Mouse (Mus musculus) hindbrain, embryonic 10.5 days (tissue): ENCODE results near the gene Oxld1. TPM values are rescaled to one million over a fixed set of nuclear protein-coding genes. Genes with fewer than 3 reads are reported as not detected.
A peak's percentile ranks its signal among the peaks of the same experiment; 100 is the strongest.

Experiments
- DNase-seq: peaks from one replicate; pipeline ENCODE4 v3.0.0-alpha.2; 2017; ENCODE audit warnings: low spot score
- H3K27ac ChIP-seq: fragments of 300-500 bp; sonication (generic); 2 replicates; pipeline ENCODE4 v1.5.1; 2016; ENCODE audit warnings: mild to moderate bottlenecking, moderate library complexity
- H3K27me3 ChIP-seq: fragments of 300-500 bp; sonication (generic); 2 replicates; pipeline ENCODE4 v1.6.1; 2016; ENCODE audit warnings: mild to moderate bottlenecking; ENCODE audit not compliant: poor library complexity, insufficient read depth, severe bottlenecking
- H3K36me3 ChIP-seq: fragments of 300-500 bp; sonication (generic); 2 replicates; pipeline ENCODE4 v1.6.1; 2016; ENCODE audit warnings: mild to moderate bottlenecking, moderate library complexity
- H3K4me1 ChIP-seq: fragments of 300-500 bp; sonication (generic); replicated peaks from 2 replicates; pipeline ENCODE4 v1.6.1; 2016; ENCODE audit warnings: mild to moderate bottlenecking
- H3K4me3 ChIP-seq: fragments of 300-500 bp; sonication (generic); 2 replicates; pipeline ENCODE4 v1.5.1; 2016; ENCODE audit warnings: mild to moderate bottlenecking, moderate library complexity
- H3K9me3 ChIP-seq: fragments of 300-500 bp; sonication (generic); 2 replicates; pipeline ENCODE4 v1.6.1; 2016; ENCODE audit warnings: mild to moderate bottlenecking, moderate library complexity
- WGBS: fragments of 180-500 bp; shearing (Covaris S2); methylation state at CpG from one replicate; pipeline ENCODE4 v1.1.7; 2016; 5-methylcytosine and 5-hydroxymethylcytosine counted together
- polyA plus RNA-seq: library from polyadenylated mRNA; unstranded; fragments of >200 nt; fragmentation: Nextera tagmentation; extraction: Ambion mirVana; gene quantifications from 2 replicates; pipeline ENCODE4 v1.2.1, GENCODE M21; 2016

Oxld1 gene
- polyA plus RNA-seq, 1 experiment from 2014 or later = 13.2 TPM

DNA sequence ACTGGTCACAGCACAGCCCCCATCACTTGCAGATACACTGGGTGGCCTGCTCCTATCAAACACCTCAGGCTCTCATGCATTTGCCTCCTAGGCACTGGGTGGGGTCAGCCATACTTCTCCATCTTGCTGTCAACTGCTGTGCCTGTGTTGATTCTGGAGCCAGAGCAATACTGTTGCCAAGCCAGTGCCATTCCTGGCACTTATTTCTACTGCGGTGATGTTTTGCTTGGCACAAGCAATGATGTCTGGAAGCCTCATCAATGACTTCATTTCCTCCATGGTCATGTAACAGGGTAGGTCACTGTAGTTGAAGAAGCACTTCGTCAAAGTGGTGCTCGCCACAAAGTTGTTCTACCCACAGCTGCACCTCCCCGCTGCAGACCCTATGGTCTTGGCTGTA, 7.7 kb upstream of the Oxld1 start:
- Histone ChIP-seq H3K27me3 (no peaks in the 10 kb centered on the region), H3K4me1 (peaks cover 26% of the 10 kb centered on the region), H3K27ac (no peak overlapping the region), H3K9me3 (no peaks in the 10 kb centered on the region), H3K4me3 (peak overlapping the region; percentile 94), H3K36me3 (peaks cover 69% of the 10 kb centered on the region)
- WGBS = 91% methylated on average over 4 of the region's 4 CpGs
- no peak for DNase-seq

DNA sequence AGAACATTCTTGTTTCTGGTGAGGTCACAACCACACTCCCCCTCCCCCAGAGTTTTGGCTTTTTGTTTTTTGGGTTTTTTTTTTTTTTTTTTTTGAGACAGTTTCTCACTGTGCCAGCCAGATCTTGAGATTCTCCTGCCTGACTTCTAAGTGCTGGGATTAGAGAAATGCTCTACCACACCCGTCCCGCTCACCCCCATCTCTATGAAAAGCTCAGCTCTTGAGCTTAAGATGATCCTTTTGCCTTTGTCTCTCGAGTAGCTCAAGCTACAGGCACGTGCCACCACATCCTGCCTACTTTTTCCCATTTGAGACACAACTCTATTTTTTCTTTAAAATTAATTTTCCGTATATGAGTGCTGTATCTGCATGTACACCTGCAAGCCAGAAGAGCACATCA, 6.5 kb upstream of the Oxld1 start:
- H3K27ac ChIP-seq = no peak overlapping the region
- H3K4me3 ChIP-seq = no peak overlapping the region
- H3K27me3 ChIP-seq = no peaks in the 10 kb centered on the region
- H3K4me1 ChIP-seq = peaks cover 27% of the 10 kb centered on the region
- no peak for DNase-seq
- H3K36me3 ChIP-seq = peaks cover 68% of the 10 kb centered on the region
- 88% methylated on average over 5 of the region's 5 CpGs for WGBS
- H3K9me3 ChIP-seq = no peaks in the 10 kb centered on the region

DNA sequence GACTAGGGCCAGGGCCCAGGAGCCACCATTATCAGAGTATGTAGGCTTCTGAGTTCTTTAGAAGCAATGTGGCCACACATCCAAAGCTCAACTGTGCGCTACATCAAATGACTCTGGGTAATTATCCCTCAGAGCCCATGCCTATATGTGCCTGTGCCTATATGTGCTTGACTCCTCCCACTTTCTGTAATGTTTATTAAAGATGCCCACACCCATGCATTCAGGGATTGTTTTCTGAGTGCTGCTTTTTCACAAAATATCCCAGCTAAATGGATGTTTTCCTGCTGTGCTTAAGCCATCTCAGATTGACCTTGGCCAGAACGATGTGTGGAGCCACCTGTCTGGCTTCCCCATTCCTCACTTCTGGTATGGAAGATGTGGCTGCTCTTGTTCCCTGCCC, 5.7 kb upstream of the Oxld1 start:
- Histone ChIP-seq H3K9me3 (no peaks in the 10 kb centered on the region), H3K27ac (no peak overlapping the region), H3K27me3 (no peaks in the 10 kb centered on the region), H3K4me1 (peaks cover 32% of the 10 kb centered on the region), H3K36me3 (peaks cover 67% of the 10 kb centered on the region), H3K4me3 (no peak overlapping the region)
- DNase-seq = no peak
- 90% methylated on average over 2 of the region's 2 CpGs for WGBS

DNA sequence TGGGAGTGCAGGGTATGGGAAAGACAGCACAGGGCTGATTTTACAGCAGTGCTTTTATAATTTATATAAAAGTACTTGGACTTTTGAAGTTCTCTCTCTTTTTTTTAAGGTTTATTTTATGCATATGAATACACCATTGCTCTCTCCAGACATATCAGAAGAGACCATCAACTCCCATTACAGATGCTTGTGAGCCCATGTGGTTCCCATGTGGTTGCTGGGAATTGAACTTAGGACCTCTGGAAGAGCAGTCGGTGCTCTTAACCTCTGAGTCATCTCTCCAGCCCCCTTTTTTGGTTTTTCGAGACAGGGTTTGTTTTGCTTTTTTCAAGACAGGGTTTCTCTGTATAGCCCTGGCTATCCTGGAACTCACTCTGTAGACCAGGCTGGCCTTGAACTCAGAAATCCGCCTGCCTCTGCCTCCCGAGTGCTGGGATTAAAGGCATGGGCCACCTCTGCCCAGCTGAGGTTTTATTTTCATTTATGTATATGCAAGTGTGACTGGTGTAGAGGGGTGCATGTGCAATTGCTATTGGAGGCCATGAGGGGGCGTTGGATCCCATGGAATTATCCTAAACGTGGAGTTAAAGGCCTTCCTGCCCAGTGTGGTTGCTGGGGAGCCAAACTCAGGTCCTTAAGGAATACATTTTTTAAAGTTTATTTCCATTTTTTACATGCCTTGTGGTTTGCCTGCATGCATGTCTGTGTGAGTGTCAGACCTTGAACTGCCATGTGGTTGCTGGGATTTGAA, 1.2 kb upstream of the Oxld1 start:
- Histone ChIP-seq H3K36me3 (peaks cover 58% of the 10 kb centered on the region), H3K9me3 (no peaks in the 10 kb centered on the region), H3K27ac (peak overlapping the region; percentile 96; the same call in 1 of the 2 replicates), H3K27me3 (no peaks in the 10 kb centered on the region), H3K4me3 (peak overlapping the region; percentile 88), H3K4me1 (peaks cover 29% of the 10 kb centered on the region)
- no peak for DNase-seq
- 72% methylated on average over 6 of the region's 6 CpGs for WGBS

DNA sequence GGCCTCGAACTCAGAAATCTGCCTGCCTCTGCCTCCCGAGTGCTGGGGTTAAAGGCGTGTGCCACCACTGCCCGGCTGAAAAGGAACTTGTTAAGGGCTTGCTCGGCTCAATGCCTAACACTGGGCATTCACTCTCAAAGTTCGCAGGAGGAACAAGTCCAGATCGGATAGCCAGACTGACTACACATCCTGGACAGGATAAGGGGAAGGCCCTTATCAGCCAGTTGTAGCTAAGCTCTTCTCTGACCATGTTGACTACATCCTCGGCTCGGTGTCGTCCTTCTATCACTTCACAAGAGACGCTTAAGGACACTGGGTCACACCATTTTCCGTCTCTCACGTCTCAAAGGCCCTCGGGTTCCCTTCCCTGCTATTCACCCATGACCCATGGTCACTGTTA, 498 bp downstream of the Oxld1 start:
- WGBS = 40% methylated on average over 14 of the region's 14 CpGs
- Histone ChIP-seq H3K36me3 (peaks cover 41% of the 10 kb centered on the region), H3K4me3 (peak overlapping the region; percentile 88), H3K4me1 (peaks cover 29% of the 10 kb centered on the region), H3K27me3 (no peaks in the 10 kb centered on the region), H3K27ac (peak overlapping the region; percentile 96), H3K9me3 (no peaks in the 10 kb centered on the region)
- DNase-seq = no peak

DNA sequence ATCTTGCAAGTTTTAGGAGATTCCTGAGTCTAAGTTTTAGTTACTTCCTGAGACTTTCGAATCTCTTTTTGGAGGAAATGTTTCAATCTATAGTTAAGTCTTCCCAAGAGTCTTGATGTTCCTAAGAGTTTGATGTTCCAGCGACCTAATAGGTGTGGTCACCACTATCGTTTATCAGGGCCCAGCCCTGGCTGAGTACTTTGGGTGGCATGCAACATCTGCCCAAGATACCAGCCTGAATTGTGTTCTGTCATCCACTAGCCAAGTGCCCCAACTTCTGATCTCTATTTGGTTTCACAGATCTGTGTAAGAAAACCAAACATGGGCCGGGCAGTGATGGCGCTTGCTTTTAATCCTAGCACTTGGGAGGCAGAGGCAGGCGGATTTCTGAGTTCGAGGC, 2.5 kb downstream of the Oxld1 start:
- H3K27ac ChIP-seq = no peak overlapping the region
- no peak for DNase-seq
- peaks cover 29% of the 10 kb centered on the region for H3K4me1 ChIP-seq
- H3K9me3 ChIP-seq = no peaks in the 10 kb centered on the region
- peaks cover 23% of the 10 kb centered on the region for H3K36me3 ChIP-seq
- H3K27me3 ChIP-seq = no peaks in the 10 kb centered on the region
- H3K4me3 ChIP-seq = no peak overlapping the region
- 94% methylated on average over 7 of the region's 7 CpGs for WGBS

DNA sequence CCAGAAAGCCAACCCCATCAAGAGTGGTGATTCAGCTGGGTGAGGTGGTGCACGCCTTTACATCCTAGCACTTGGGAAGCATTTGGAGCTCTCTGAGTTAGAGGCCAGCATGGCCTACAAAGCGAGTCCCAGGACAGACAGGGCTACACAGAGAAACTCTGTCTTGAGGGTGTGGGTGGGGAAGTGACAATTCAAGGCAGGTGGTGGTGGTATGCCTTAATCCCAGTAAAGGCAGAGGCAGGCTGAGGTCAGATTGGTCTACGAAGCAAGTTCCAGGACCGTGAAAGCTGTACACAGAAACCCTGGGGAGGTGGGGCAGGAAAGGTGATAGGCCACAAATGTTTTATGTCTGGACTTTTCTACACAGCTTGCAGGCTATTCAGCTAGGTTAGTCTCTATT, 2.9 kb downstream of the Oxld1 start:
- WGBS = 90% methylated on average over 4 of the region's 4 CpGs

DNA sequence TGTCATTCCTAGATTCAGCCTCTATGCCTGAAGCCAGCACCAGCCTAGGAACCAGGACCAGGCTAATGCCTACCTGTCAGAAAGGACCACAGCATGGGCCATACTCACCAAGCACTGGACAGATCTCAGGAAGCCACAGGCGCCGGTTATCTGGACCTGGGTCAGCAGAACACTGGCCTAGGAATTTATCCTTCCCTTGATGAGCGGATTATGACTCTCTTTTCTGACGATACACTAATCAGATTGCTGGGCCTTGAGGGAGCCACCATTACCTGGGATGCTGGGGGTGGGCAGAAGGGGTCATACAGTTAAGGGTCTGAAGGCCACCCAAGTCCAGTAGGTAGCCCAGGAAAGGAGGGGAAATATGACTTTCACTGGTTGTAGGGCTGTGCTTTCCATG, 4.6 kb downstream of the Oxld1 start, which contains the start of gene Pde6g:
Pde6g (minus strand) TSS at position 195 of the 400 bp plus-strand sequence.
- Histone ChIP-seq H3K4me3 (no peak within 1 kb of the TSS), H3K36me3 (peaks cover 10% of the 10 kb centered on the region; the same call in 1 of the 2 replicates), H3K4me1 (peaks cover 22% of the 10 kb centered on the region), H3K27ac (no peak within 1 kb of the TSS), H3K9me3 (no peaks in the 10 kb centered on the region), H3K27me3 (no peaks in the 10 kb centered on the region)
- DNase-seq = no peak
- 89% methylated on average over 4 of the region's 4 CpGs for WGBS

More for the DNA sequence above, 2.9 kb downstream of the Oxld1 start:
- no peak overlapping the region for H3K4me3 ChIP-seq
- no peaks in the 10 kb centered on the region for H3K9me3 ChIP-seq
- H3K27ac ChIP-seq = no peak overlapping the region
- DNase-seq = no peak
- H3K4me1 ChIP-seq = peaks cover 29% of the 10 kb centered on the region
- H3K36me3 ChIP-seq = peaks cover 19% of the 10 kb centered on the region
- H3K27me3 ChIP-seq = no peaks in the 10 kb centered on the region

DNA sequence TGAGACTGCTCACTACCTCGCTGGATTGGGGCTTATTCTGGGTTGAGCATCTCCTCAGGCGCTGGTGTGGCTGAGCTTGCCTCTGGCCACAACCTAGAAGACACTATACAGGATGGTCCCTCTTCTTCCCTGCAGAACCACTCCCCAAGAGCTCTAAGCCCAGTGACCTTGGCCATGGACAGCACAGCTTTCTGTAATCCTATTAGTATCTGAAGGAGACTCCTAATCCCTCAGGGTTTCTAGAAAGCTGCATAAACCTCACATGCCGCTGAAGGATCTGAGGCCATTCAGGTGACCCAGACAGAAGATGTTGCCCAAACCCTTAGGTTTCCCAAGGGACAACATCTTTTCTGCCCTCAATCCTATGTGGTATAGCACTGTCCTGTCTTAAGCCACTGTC, 5.6 kb downstream of the Oxld1 start:
- 68% methylated on average over 3 of the region's 3 CpGs for WGBS
- Histone ChIP-seq H3K9me3 (no peaks in the 10 kb centered on the region), H3K4me1 (peaks cover 18% of the 10 kb centered on the region), H3K36me3 (peaks cover 10% of the 10 kb centered on the region; the same call in 1 of the 2 replicates), H3K27me3 (no peaks in the 10 kb centered on the region), H3K4me3 (no peak overlapping the region), H3K27ac (no peak overlapping the region)
- DNase-seq = no peak

DNA sequence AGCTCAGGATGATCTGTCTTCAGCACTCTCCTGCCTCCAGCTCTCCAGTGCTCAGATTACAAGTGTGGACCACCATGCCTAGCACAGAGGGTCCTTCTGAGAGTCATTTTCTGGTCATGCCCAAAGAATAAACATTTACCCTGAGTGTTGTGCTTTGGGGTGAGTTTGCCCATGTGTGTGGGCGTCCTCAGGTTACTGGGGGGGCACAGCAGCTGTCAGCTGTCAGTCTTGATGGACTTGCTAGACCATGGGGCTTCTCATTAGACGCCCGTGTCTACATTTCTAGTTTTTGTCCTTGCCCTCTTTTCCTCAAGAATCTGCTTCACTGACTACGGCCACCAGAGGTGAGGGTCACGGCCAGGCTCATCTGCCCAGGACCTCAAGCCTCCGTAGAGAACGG, 10.7 kb downstream of the Oxld1 start:
- Histone ChIP-seq H3K36me3 (no peaks in the 10 kb centered on the region), H3K27me3 (no peaks in the 10 kb centered on the region), H3K9me3 (no peaks in the 10 kb centered on the region), H3K4me1 (peaks cover 11% of the 10 kb centered on the region), H3K27ac (no peak overlapping the region), H3K4me3 (no peak overlapping the region)
- DNase-seq = no peak
- WGBS = 79% methylated on average over 7 of the region's 7 CpGs

DNA sequence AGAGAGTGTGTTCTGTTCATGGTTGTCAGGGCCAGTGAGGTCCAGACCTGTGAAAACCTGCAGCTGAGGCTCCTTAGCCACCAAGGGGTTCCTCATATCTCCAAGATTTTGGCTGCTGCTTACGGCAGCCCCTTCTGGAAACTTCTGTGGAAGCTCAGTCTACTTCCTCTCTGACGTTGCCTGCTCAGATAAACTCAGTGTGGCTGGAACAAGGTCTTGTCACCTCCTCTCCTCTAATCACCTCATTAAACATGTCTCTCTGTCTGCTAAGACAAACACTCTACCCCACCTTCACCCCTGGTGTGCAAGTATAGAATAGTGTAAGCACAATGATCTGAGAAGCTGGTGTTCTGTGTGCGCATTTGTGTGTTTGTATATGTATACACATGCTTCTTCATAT, 12.4 kb downstream of the Oxld1 start:
- Histone ChIP-seq H3K4me3 (no peak overlapping the region), H3K27ac (no peak overlapping the region), H3K4me1 (peaks cover 11% of the 10 kb centered on the region; the same call in 1 of the 2 replicates), H3K36me3 (no peaks in the 10 kb centered on the region), H3K9me3 (no peaks in the 10 kb centered on the region), H3K27me3 (no peaks in the 10 kb centered on the region)
- DNase-seq = no peak
- WGBS = 82% methylated on average over 3 of the region's 3 CpGs

DNA sequence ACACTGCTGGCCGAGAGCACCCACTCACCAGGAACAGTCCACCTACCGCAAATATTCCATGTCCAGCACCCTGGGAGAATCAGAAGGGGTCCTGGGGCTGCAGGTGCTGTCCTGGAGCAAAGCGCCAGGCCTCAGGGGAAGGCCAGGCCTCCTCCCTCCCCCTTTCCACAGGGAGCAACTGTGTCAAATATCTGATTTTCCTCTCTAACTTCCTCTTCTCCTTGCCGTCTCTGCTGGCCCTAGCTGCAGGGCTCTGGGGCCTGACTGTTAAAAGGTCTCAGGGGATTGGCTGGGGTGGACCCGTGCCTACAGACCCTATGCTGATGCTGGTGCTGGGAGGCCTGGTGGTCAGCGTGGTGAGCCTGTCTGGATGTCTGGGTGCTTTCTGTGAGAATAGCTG, 13.8 kb downstream of the Oxld1 start:
- no peak overlapping the region for H3K4me3 ChIP-seq
- no peak for DNase-seq
- 75% methylated on average over 6 of the region's 6 CpGs for WGBS

DNA sequence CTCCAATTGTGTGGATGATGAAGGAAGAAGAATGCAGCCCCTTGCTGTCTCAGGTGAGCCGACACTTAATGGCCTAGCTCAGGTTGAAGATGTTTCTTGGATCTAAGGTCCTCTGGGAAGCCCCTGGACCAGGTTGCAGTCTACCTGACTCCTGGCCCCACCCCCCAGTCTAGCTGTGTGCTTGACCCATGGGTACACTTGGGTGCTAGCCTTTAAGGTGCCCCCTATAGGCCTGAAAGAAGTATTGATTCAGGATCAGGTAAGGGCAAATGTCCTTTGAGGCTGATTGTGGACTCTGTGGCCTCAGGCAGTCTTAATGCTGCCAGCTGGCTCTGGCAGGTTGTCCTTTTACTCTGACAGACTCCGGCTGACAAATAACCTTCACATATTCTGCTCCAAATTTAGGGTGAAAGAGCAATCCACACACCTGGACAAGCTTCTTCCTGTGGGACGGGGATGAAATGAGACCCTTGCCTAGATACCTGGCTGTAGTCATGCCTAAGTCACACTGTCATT, 15.0 kb downstream of the Oxld1 start:
- Histone ChIP-seq H3K4me1 (peaks cover 2% of the 10 kb centered on the region; the same call in 1 of the 2 replicates), H3K27me3 (no peaks in the 10 kb centered on the region), H3K27ac (no peak overlapping the region), H3K36me3 (no peaks in the 10 kb centered on the region), H3K4me3 (no peak overlapping the region), H3K9me3 (no peaks in the 10 kb centered on the region)
- no peak for DNase-seq
- 89% methylated on average over 3 of the region's 3 CpGs for WGBS

More for the DNA sequence above, 13.8 kb downstream of the Oxld1 start:
- Histone ChIP-seq H3K36me3 (no peaks in the 10 kb centered on the region), H3K27ac (no peak overlapping the region), H3K9me3 (no peaks in the 10 kb centered on the region), H3K27me3 (no peaks in the 10 kb centered on the region), H3K4me1 (peaks cover 11% of the 10 kb centered on the region; the same call in 1 of the 2 replicates)
